Mouse (Mus musculus) embryonic facial prominence, embryonic 11.5 days (tissue): ENCODE results near the gene Vps13c. TPM values are rescaled to one million over a fixed set of nuclear protein-coding genes. Genes with fewer than 3 reads are reported as not detected.

Source experiments
- ATAC-seq: fragments of 200-750 bp; cut with Nextera tagmentation; replicated peaks from 2 replicates; pipeline ENCODE4 v1.8.0; 2017; ENCODE audit warnings: low read depth; ENCODE audit not compliant: insufficient number of reproducible peaks, low FRiP score, low TSS enrichment
- DNase-seq: peaks from one replicate; pipeline ENCODE4 v3.0.0-alpha.2; 2015; ENCODE audit warnings: low spot score
- H3K27ac ChIP-seq: fragments of 300-500 bp; sonication (generic); replicated peaks from 2 replicates; pipeline ENCODE4 v1.5.1; 2014; ENCODE audit warnings: mild to moderate bottlenecking, low read depth, low read length, control low read depth
- H3K27me3 ChIP-seq: fragments of 300-500 bp; sonication (generic); 2 replicates; pipeline ENCODE4 v1.6.1; 2014; ENCODE audit warnings: mild to moderate bottlenecking, low read length, moderate library complexity, mixed read lengths; ENCODE audit not compliant: control insufficient read depth, insufficient read depth
- H3K36me3 ChIP-seq: fragments of 300-500 bp; sonication (generic); replicated peaks from 2 replicates; pipeline ENCODE4 v1.6.1; 2014; ENCODE audit warnings: low read depth, mild to moderate bottlenecking, low read length, moderate library complexity, mixed read lengths; ENCODE audit not compliant: control insufficient read depth, insufficient read depth
- H3K4me1 ChIP-seq: fragments of 300-500 bp; sonication (generic); 2 replicates; pipeline ENCODE4 v1.6.1; 2014; ENCODE audit warnings: low read length, mixed read lengths; ENCODE audit not compliant: control insufficient read depth, insufficient read depth
- H3K4me2 ChIP-seq: fragments of 300-500 bp; sonication (generic); 2 replicates; pipeline ENCODE4 v1.6.1; 2014; ENCODE audit warnings: low read depth, mild to moderate bottlenecking, control low read depth, low read length, moderate library complexity
- H3K4me3 ChIP-seq: fragments of 300-500 bp; sonication (generic); 2 replicates; pipeline ENCODE4 v1.5.1; 2014; ENCODE audit warnings: low read depth, low read length, control low read depth
- H3K9ac ChIP-seq: fragments of 300-500 bp; sonication (generic); replicated peaks from 2 replicates; pipeline ENCODE4 v1.6.1; 2014; ENCODE audit warnings: mild to moderate bottlenecking, control low read depth, low read length
- H3K9me3 ChIP-seq: fragments of 300-500 bp; sonication (generic); replicated peaks from 2 replicates; pipeline ENCODE4 v1.6.1; 2016; ENCODE audit warnings: mild to moderate bottlenecking, low read length, inconsistent platforms, mixed read lengths; ENCODE audit not compliant: control insufficient read depth
- WGBS: fragments of 180-500 bp; shearing (Covaris S2); extraction: QIAGEN DNeasy Blood & Tissue Kit; methylation state at CpG from one replicate; pipeline ENCODE4 v1.1.7; 2014; 5-methylcytosine and 5-hydroxymethylcytosine counted together
- polyA plus RNA-seq: library from polyadenylated mRNA; unstranded; fragments of >200 nt; fragmentation: Nextera tagmentation; extraction: Ambion mirVana; gene quantifications from 2 replicates; pipeline ENCODE4 v1.2.1, GENCODE M21; 2014

The Vps13c gene
- polyA plus RNA-seq = 4.9 and 5.2 TPM in 2 replicates

DNA sequence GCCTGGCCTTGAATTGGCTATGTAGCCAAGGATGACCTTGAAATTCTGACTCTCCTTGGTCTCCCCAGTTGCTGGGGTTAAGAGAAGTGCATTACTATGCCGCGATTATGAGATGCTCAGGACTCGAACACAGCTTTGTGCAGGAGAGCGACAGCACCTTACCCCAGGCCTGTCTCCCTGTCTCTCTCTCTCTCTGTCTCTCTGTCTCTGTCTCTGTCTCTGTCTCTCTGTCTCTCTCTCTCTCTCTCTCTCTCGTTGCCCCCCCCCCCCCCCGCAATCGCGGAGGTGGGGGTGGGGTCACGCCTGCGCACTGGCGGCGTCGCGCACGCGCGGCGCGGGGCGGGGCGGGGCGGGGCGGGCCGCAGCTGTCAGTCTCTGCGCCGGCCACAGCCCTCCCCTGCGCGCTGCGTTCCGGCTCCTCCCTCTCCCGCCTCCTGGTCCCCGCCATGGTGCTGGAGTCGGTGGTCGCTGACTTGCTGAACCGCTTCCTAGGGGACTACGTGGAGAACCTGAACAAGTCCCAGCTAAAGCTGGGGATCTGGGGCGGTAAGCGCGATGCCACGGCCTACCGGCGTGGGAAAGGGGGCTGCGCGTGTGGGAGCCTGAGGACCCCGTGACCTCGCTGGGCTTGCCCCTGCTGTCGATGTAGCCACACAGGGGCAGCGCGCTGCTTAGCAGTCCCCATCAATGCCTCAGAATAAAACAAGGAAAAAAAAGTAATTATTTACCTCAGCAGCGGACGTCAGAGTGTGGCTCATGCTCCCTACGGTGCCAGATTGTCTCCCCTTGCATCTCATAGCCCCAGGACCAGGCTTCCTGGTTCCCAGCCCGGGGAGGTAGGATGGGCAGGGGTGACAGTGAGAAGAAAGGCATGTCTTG, at the start of gene Vps13c:
Gene Vps13c (plus strand): TSS at position 416 of the 879 bp plus-strand sequence.
- WGBS = 0% methylated on average over 33 of the region's 53 CpGs
- H3K27me3 ChIP-seq = no peaks in the 10 kb centered on the region
- peak within 1 kb of the TSS; percentile 79 for H3K4me2 ChIP-seq
- H3K4me1 ChIP-seq = no peaks in the 10 kb centered on the region
- DNase-seq (peak; percentile 88), ATAC-seq (peak; percentile 97)
- H3K9me3 ChIP-seq = no peaks in the 10 kb centered on the region
- H3K9ac ChIP-seq = peak within 1 kb of the TSS; percentile 81
- peak within 1 kb of the TSS; percentile 63 for H3K4me3 ChIP-seq
- no peak within 1 kb of the TSS for H3K27ac ChIP-seq
- no peaks in the 10 kb centered on the region for H3K36me3 ChIP-seq

DNA sequence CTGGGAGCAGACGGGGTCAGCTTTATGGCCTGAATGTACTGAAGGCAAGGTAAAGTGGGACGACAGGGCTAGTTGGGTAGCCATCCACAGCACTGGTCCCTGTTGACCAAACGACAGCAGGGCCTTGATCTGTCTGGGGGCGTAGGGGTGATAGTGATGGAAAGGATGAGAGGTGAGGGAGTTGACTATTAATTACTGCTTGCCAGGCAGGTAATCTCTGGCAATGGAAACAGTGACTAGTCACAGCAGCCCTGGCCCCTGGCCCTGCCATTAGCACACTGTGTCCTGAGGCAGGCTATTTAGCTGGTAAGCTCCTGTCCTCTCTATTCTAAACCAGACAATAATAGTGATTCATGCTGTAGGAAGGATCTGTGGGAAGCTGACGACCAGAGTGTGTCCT, 47.8 kb upstream of the Vps13c start:
- 69% methylated on average over 5 of the region's 5 CpGs for WGBS
- Histone ChIP-seq H3K27ac (no peak overlapping the region), H3K9ac (no peak overlapping the region), H3K4me2 (no peak overlapping the region), H3K9me3 (no peaks in the 10 kb centered on the region), H3K4me1 (no peaks in the 10 kb centered on the region; the same call in 1 of the 2 replicates), H3K4me3 (no peak overlapping the region), H3K36me3 (no peaks in the 10 kb centered on the region), H3K27me3 (no peaks in the 10 kb centered on the region)
- ATAC-seq = no peak
- no peak for DNase-seq

DNA sequence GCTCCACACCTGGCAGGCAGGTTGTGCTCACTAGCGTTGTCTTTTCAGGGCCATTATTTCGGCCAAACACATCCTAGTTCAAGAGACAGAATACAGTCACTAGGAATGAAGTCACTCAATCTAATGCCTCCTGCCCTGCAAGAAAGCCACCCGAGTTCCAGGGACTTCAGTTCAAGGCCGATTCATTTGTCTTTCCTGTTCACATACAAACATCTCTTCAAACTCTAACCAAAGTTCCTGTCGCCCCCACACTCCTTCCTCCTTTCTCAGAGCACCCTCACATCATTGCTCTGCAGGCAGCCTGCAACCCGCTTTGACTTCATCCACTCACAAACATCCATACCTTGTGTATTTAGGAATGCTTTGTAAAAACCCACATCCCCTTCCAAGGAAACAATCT, 46.7 kb upstream of the Vps13c start:
- ATAC-seq (no peak), DNase-seq (no peak)
- Histone ChIP-seq H3K4me3 (no peak overlapping the region), H3K27me3 (no peaks in the 10 kb centered on the region), H3K4me1 (no peaks in the 10 kb centered on the region; the same call in 1 of the 2 replicates), H3K9ac (no peak overlapping the region), H3K9me3 (no peaks in the 10 kb centered on the region), H3K4me2 (no peak overlapping the region), H3K36me3 (no peaks in the 10 kb centered on the region), H3K27ac (no peak overlapping the region)
- WGBS = 81% methylated on average over 6 of the region's 6 CpGs

DNA sequence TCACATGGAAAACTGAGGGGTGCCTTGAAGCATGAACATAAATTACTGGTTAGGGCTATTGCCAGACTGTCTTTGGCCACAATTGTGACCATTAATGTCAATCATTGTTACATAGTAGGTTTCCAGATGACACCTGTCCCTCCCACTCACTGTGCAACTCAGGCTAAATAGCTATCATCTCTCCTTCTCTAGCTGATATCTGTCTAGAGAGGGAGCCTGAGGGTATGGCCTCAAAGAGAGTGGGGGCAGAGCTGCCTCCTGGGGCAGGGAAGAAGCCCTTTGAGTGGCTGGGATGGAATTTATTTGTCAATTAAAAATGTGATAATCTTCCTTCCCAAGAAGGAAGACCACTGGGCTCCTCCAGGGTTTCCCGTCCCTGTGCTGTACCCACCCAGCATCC, 46.0 kb upstream of the Vps13c start:
- DNase-seq = no peak
- Histone ChIP-seq H3K9me3 (no peaks in the 10 kb centered on the region), H3K27ac (no peak overlapping the region), H3K27me3 (no peaks in the 10 kb centered on the region), H3K36me3 (no peaks in the 10 kb centered on the region), H3K4me2 (no peak overlapping the region), H3K9ac (no peak overlapping the region), H3K4me3 (no peak overlapping the region), H3K4me1 (no peaks in the 10 kb centered on the region; the same call in 1 of the 2 replicates)
- no peak for ATAC-seq
- 57% methylated on average over 1 of the region's 1 CpGs for WGBS

DNA sequence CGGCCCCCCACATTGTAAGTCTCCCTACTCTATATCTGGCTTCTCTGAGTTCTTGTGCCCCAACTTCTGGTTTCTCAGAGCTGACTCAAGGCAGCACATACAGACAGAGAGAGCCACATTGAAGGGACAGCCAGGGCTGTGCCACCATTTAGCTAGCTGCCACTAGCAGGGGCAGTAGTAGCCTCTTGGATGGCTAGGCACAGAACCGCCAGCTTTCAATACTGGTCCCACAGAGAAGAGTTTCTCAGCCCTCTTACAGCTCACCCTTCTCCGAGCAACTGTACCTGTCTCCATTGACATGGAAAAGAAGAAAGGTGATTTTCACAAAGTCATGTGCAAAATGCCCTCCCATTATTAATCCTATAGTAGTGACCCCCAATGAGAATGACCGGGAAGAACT, 45.5 kb upstream of the Vps13c start:
- ATAC-seq = no peak
- no peak for DNase-seq
- H3K9me3 ChIP-seq = no peaks in the 10 kb centered on the region
- H3K9ac ChIP-seq = no peak overlapping the region
- H3K4me2 ChIP-seq = no peak overlapping the region
- WGBS = 90% methylated on average over 4 of the region's 4 CpGs
- no peaks in the 10 kb centered on the region; the same call in 1 of the 2 replicates for H3K4me1 ChIP-seq
- no peaks in the 10 kb centered on the region for H3K27me3 ChIP-seq
- no peak overlapping the region for H3K4me3 ChIP-seq
- no peaks in the 10 kb centered on the region for H3K36me3 ChIP-seq
- H3K27ac ChIP-seq = no peak overlapping the region

DNA sequence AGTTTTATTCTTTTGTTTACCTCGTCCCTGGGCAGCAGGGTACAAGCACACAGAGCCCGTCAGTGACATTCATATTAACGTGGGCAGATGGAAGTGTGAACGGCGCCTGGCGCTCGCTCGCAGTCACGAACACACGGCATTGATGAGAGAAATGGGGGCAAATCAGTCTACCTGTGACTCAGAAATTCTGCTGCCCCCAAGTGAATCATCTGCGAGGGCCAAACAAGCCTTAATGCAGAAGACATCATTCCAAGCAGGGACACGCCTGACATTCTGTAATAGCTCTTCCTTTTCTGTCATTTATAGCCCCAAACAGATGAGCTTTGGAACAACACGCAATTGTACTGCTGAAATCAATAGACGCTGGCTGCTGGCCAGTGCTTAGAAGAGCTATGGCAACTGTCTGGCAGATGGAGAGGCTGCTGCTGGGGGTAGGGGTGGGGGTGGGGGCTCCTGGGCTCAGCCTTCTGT, 45.0 kb upstream of the Vps13c start:
- peak; percentile 44; the same call in 1 of the 2 replicates for ATAC-seq
- H3K27ac ChIP-seq = no peak overlapping the region

DNA sequence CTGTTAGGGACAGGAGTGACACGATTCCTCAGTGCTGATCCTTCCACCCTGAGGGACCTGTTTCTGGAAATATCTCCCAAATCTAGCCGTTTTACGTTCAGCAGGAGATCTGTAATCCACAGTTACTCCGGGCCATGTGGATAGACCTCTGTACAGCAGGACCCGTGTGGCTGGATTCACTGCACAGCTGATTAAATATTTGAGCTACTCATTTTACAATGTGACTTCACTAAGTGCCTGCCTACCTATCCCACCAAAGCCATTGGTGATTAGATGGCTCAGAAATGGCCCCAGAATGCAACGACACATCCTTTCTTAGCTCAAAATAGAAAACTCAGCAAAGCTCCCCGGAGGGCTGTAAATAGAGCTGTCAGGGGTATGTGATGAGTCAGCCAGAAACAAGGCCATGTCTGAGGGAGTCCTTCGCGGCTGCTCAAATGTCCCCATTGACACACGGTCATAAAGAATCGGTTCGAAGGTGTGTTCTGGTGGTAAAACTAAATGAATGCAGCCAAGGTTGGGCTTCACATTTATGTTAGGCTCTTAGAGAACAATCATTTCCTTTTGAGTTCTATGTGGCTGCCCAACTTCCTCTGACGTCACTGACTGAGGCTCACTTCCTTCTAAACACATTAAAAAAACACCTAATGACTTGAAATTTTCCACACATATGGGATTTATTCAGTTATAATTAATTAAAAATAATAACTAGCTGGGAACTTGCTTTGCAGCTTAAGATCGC, 40.9 kb upstream of the Vps13c start:
- DNase-seq = no peak
- no peak overlapping the region for H3K9ac ChIP-seq
- 71% methylated on average over 14 of the region's 14 CpGs for WGBS
- no peaks in the 10 kb centered on the region for H3K36me3 ChIP-seq
- no peak overlapping the region for H3K4me2 ChIP-seq
- ATAC-seq = no peak
- H3K4me1 ChIP-seq = no peaks in the 10 kb centered on the region; the same call in 1 of the 2 replicates
- H3K27me3 ChIP-seq = no peaks in the 10 kb centered on the region
- no peak overlapping the region for H3K4me3 ChIP-seq
- H3K27ac ChIP-seq = no peak overlapping the region
- no peaks in the 10 kb centered on the region for H3K9me3 ChIP-seq

More for the DNA sequence above, 45.0 kb upstream of the Vps13c start:
- Histone ChIP-seq H3K4me2 (no peak overlapping the region), H3K4me3 (no peak overlapping the region), H3K9ac (no peak overlapping the region), H3K36me3 (no peaks in the 10 kb centered on the region), H3K9me3 (no peaks in the 10 kb centered on the region), H3K27me3 (no peaks in the 10 kb centered on the region), H3K4me1 (no peaks in the 10 kb centered on the region; the same call in 1 of the 2 replicates)
- no peak for DNase-seq
- 71% methylated on average over 14 of the region's 14 CpGs for WGBS
